Mouse (Mus musculus) lung, postnatal 14 days (tissue): ENCODE measurements around the gene Raly.

Experiments
- DNase-seq: peaks from one replicate; pipeline ENCODE4 v3.0.0; 2021

Gene Raly

DNA sequence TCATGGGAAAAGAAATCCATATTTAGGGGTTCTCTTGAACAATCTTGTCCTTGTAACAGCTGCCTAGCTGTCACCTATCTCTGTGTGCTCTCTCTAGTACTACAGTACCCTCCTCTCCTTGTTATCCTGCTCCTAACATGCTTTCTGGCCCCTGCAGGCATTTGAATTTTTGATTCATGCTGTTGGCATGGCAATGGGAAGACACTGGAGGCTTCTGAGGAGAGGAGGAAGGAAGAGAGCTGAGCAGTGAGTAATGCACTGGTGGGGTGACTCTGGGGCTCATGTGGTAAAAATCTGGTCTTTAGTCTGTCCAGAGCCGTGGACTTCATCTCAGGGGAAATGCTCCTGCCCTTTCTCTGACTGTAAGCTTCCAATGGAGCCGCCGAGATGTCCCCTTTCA, 5.6 kb upstream of the Raly start:
- no peak for DNase-seq

DNA sequence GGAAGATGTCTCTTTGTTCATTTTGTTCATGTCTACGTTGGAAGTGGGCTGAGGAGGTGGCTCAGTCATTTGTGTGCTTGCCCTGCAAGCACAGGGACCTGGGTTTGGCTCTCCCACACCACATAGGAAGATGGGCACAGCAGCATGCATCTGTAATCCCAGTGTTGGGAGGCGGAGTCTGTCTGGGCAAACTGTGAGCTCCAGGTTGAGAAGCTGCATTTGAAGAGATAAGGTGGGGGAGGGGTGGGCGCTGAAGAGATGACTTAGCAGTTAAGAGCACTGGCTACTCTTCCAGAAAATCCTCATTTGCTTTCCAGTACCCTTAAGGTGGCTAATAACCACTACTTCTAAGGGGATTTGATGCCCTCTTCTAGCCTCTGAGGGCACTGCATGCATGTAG, 4.7 kb upstream of the Raly start:
- no peak for DNase-seq

DNA sequence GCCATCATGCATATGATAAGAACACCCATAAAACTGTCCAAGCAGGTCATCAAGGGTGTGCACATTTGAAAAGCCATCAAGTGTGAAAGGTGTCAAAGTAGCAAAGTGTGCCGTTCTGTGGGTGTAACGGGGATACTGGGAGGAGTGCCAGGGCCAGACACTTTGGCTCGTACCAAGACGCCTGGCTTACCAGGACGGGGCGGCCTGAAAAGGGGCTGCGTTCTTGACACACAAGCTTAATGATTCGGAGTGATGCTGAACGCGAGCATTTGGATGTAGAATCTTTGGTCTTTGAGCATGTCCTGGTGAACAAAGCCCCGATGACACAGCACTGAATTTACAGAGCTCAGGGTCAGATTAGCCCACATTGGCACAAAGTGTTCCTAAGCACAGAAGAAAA, 4.1 kb upstream of the Raly start:
- DNase-seq = no peak

DNA sequence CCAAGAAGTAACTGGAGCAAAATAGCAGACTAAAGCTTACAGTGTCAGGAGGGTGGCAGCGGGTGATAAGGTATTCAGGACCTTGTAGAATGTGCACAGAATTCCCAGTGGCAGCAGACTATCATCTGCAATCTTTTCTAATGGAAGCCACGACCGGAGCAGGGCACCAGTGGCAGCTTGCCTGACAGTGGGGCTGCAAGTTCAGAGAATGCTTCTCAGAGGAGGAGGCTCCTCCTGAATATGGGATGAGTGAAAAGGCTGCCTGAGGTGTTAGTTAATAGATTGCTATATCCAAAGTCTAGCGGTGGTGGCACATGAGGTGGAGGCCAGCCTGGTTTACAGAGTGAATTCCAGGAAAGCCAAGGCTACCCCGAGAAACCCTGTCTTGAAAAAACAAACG, 1.5 kb upstream of the Raly start:
- DNase-seq = no peak

DNA sequence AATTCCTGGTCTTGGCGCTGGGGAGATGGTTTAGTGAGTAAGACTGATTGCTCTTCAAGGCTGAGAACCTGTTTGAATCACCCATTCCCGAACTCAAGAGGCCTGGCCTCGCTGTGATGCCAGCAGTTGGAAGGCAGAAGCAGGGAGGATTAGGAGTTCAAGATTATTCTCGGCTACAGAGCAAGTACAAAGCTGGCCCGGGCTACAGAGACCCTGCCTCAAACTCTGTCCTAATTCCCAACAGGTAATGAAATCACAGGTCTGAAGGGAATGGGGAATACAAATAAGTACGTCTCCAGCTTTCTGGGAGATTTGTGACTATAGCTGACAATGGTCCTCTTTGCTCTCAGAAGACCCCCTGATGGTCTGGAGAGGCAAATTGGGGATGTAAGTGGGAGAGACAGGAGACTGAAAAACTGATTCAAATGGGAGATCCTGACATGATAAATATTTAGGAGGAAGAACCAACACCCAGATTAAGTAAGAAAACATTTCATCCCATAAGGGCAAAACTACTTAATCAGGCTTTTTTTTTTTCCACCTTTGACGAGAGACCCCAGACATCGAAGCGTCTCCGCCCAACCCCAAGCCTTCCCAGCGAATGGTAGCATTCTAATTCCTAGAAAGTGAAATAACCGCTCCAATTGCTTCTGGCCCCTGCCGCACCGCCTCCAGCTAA, 780 bp upstream of the Raly start:
- DNase-seq = no peak

DNA sequence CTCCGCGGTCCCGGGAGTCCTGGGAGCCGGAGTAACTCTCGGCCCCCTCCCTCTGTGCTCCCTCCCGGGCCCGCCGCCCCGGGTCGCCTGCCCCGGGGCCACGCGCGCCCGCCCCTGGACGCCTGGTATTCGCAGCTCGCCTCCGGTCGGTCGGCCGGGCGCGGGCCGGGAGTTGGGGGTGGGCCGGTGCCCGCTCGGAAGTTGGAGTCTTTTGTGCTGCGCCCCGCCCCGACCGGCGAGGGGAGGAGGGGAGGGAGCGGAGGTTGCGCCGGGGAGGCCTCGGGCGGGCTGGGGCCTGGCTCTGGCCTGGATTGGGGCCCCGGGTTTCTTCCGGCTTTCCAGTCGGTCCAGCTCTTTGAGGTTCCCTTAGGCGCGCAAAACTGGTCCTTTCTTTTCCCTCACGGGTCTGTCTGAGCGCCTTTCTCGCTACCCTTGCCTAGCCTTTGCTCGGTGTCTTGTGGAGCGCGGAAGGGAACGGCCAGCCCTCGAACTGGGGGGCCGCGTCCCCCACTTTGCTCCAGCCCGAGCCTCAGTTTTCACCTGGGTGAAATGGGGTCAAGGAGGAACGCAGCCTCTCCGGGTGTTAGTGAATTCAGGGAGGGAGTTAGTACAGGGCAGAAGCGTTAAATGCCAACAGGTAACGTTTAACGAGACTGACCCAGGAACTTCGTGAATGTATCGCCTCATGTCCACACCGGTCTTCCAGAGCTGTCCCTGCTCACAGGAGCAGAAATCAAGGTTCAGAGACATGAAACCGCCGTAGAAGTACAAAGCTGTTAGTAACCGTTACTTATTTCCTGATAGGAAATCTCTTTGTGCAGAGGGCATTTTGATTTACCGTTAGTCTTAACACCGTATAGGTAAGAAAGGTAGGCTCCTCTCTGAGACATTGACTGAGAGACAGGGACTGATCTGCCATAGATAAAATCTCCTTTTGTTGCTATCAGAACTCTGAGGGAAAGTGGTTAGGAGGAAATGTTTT, 1.1 kb downstream of the Raly start:
- peak; percentile 82 for DNase-seq

DNA sequence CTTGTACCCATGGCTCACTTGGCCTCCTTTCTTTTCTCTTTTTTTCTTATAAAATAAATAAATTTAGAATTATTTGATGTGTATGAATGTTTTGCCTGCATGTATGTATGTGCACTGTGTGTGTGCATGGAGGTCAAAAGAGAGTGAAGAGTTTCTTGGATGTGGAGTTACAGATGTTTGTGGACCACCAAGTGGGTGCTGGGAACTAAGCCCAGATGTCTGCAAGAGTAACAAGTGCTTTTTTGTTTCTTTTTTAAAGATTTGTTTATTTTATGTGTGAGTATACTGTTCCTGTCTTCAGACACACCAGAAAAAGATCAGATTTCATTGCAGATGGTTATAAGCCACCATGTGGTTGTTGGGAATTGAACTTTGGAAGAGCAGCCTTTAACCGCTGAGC, 12.5 kb downstream of the Raly start:
- DNase-seq = no peak

DNA sequence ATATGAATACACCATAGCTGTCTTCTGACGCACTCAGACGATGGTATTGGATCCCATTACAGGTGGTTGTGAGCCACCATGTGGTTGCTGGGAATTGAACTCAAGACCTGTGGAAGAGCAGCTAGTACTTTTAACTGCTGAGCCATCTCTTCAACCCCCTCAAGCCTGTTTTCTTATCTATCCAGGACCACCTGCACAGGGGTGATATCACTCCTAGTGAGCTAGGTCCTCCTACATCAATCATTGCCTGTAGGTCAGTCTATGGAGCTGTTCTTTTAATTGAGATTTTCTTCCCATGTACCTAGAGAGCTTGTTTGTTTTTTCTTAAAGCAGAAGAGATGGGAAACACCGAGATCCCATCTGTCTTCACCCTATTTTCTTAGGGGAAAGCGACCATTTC, 12.9 kb downstream of the Raly start:
- DNase-seq = no peak

DNA sequence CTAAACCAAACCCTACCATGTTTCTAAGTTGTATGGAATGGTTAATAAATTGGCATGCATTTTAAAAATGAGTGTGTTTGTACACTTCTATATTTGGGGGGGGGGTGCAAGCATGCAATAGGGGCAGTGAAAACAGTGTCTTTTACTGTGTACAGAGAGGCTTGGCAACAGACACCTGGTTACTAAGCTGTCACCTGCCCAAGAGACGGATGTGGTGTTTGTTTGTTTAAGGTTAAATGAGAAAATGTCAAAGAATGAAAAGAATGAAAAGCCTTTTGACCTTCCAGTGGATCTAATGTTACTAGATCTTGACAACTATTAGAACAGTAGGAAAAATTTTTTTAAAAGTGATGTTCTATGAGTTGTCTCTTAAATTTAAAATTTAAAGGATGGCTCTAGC, 16.8 kb downstream of the Raly start:
- no peak for DNase-seq

DNA sequence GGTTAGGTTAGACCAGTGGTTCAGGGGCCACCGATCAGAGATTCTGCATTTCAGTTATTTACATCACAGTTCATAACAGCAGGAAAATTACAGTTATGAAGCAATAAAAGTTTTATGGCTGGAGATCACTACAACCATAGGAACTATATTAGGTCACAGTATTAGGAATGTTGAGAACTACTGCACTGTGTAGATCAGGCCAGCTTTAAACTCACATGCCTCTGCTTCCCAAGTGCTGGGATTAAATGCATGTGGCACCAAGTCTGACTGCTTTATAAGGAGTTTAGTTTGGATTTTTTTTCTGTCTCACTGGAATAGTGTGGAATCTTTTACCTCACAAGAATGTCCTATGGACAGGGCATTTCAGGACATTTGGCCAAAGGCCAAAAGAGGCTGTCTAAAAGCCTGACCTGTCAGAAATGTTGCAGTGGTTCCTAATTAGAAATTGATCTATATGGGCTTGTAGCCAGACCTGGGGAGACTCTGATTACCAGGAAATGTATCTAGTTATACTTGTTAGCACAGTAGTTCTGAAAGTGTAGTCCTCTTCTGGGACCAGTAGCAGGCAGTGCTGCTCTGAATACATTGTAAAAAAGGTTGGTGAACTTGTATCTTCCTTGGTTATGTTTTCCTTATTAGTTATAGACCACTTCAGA, 18.3 kb downstream of the Raly start:
- peak; percentile 24 for DNase-seq

DNA sequence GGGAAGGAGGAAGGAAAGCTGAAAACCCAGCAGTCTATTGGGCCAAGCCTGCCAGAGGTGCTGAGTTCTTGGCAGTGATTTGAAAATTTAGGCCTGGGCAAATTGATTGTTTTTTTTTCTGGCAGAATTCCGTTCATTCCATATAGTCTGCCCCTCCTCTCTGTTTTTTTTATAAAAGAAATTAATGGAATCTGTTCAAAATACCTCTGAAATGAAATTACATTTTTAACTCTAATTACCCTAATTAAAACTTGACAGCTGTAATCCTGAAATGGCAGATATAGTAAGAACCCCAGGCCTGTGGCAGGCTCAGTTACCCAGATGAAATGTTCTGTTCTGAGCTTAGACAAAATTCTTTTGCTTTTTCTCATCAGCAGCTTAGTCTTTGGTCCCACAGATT, 19.9 kb downstream of the Raly start:
- no peak for DNase-seq

DNA sequence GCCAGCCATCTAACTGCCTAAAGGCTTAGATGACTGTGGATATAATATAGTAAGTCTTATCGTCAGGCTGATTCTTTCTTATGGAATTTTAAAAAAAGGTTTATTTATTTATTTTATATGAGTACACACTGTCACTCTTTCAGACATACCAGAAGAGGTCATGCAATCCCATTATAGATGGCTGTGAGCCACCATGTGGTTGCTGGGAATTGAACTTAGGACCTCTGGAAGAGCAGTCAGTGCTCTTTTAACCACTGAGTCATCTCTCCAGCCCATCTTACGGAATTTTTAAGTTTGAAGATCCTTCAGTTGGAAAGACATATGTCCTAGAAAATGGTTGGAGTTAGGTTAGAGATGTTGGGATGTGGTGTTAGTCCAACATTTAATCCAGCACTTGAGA, 22.5 kb downstream of the Raly start:
- DNase-seq = no peak

DNA sequence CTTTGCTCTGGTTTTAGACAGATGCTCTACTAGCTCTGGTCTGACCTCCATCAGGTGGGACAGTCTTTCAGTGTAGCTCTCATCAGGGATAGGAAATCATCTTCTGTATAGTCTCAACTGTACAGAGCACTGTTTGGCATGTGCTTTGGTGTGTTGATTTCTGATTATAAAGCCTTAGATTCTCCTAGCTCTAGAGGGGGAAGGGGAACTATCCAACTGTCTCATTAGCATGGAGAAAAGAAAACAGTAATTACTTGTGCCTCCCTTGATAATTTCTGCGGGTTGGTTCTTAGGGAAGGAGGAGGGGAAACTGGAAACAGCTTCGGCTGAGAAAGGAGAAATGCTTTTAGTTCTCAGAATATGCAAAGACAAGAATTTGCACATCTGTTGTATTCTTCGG, 26.2 kb downstream of the Raly start:
- DNase-seq = no peak

DNA sequence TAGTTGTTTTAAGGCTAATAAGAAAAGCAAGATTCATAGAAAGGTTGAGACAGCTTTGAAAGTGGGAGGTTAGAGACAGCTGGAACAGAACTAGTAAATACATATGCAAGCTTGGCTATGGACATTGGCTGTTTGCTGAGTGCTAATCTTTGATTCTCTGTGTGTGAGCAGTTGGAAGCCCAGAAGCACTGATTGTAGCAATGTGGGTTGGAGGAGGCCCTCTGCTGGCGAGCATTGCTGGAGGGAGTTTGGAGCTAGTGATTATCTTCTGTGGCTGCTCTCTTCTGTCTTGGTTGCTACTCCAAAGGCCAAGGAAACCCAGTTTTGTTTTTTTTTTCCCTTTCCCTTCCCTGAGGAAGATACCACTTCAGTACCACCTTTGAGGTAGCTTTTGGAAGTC, 26.9 kb downstream of the Raly start:
- DNase-seq = peak; percentile 40

DNA sequence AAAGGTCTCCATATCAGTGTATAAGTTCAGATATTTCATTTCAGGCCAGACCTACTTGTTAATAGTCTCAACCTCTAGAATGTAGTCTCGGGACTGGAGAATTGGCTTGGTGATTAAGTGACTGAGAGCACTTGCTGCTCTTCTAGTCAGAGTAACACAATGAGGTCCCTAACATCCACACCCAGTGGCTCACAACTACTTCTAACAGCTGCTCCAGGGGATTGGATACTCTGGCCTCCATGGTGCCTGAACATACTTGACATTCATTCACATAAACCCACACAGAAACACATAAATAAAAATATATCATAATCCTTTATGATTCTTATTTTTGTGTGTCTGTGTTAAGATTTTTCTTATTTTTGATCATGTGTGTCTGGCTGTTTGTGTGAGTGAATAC, 27.7 kb downstream of the Raly start:
- no peak for DNase-seq

DNA sequence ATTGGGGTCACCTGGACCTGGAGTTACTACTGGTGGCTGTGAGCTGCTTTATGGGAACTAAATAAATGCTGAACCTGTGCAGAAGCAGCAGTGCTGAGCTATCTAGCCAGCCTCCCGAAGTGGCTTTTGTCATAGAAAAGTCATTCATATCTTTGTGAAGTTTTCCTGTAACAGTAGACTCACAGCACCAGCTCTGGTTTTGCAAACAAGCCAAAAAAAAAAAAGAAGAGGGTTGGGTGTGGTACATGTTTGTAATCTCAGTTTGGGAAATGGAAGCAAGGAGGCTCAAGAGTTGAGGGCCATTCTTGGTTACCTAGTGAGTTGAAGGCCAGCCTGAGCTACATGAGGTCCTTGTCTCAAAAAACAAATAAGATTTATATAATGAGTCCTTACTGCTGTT, 29.4 kb downstream of the Raly start:
- DNase-seq = no peak

DNA sequence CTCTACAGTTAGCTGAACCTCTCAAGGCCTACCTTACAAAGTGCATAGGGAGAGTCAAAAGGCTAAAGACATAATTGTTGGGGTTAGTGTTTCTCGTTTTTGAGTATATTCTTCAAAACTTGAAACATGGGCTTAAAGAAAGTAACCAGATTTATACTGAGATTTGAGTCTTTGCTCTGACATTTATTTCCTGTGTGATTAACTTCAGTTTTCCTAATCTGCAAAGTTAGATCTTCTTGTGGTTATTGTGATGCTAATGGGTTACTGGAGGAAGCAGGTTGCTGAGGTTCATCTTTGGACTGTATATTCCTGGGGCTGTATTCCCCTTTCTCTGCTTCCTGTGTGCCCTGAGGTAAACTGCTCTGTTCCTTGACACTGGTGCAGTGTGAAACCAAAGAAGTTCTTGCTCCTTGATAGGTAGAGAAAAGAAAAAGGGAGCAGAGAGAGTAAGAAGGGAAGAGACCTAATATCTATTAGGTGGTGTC, 35.2 kb downstream of the Raly start:
- no peak for DNase-seq

DNA sequence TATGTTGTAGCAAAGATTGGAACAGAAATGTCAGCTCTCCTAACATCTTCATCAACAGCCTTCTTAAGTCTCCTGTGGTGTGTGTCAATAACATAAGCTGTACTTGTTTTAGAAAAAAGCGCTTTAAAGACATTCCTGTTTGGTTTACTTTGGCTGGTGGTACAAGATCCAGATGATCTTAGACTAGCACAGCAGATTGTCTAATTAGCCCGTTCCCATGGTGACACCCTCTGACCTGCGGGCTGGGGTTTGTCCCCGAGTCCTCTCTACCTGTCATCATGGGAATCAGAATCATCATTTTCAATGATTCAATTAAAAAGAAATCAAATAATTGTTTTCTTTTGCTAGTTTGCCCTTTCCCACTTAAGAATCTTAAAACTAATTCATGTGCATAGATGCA, 36.6 kb downstream of the Raly start:
- DNase-seq = no peak

DNA sequence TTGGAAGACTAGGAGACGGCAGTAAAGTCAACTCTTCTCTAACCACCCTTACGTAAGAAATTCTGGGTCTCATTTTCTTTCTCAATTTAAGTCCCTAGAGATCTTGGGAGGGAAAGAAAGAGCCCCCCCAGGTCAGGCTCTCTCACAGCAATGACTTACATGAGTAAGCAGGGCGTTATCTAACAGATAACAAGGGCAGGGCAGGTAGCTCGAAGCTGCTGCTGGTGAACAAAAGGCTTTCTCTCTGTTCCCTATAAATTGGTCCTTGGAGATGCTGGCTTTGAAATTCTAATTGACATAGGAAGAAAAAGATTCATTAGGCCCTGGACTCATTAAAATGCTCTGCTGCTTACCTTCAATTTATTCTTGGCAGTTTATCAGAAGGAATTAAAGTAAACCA, 41.6 kb downstream of the Raly start:
- no peak for DNase-seq

DNA sequence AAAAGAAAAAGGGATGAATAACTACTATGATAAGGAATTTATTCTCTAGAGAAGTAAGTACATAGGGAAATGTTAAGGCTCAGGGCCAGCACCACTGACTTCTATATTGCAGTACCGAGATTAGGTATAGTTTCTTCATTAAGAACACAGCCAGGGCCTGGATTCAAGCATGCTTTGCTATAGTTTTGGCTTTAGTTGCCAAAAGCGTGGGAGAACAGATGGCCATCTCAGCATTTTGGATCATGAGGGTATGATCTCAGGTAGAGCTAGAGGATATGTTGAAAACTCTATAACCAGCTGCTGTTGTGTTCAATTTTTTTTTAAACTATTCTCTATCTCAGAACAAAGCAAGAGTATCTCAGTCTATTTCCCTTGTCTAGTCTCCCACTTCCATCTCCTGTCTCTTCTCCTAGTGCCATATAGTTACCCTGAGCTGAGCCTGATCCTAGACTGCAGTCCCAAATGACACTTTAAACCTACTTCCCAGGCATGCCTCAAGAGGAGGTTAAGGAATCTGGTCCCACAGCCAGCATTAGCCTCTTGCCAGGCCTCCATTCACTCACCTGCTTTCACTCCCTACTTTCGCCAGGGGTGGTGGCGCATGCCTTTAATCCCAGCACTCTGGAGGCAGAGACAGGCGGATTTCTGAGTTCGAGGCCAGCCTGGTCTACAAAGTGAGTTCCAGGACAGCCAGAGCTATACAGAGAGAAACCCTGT, 43.4 kb downstream of the Raly start:
- DNase-seq = no peak

DNA sequence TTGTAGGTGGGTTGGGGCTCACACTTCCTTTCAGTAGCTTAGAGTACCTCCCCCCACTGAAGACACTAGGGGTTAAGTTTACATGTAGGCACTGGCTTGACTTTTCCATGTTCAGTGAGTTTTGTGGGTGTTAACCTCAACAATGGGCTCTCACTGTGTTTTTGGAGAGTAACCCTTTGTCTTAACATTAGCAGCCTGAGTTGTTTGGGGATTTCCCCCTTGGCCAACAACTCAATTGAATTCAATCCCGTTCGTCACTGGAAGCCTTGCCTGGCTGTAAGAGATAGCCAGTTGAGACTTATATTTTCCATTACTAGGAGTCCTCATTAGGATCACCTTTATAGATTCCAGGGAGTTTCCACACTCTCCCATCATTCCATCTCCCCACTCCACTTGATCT, 45.6 kb downstream of the Raly start:
- no peak for DNase-seq

DNA sequence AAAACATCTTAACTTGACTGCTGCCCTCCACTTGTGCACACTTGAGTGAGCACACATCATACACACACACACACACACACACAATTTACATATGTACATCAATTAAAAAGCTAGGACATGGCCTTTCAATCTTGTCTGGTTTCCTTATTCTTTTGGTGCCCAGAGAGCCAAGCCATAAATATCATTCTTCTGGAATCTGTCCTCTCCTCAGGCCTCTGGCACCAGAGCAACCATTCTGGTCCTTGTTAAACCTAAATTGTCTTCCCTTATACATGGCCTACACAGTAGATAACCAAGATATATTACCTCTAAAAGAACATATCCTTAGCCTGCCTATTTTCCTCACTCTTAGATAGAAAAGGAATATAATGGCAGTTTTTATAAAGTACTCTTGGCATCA, 57.2 kb downstream of the Raly start:
- DNase-seq = no peak

DNA sequence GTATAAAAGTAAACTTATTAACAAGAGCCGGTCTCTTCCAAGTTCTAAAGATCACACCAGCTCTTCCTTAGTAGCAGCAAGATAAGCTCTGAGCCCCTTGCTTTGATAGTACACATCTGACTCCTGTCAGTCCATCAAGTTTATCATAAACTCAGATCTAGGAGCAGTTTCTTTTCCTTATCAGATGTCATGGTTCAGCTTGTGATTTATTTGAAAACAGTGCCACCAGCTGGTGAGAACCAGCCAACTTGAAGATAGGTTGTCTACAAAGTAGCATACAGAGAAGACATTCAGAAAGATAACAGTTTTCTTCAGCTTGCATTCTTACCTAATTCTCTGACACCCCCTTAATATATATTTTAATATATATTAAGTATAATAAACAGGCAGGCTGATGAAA, 64.5 kb downstream of the Raly start:
- peak; percentile 75 for DNase-seq
